Mouse (Mus musculus) cortical plate, adult 2 months (tissue): ENCODE results near the gene Ccnd3.

ENCODE experiments used
- CTCF ChIP-seq: fragments of 200-500 bp; IDR thresholded peaks from 2 replicates; pipeline ENCODE4 v1.5.1; 2011; ENCODE audit warnings: mild to moderate bottlenecking, control low read depth, low read length; ENCODE audit not compliant: insufficient read depth; ENCODE audit errors: extremely low read depth
- POLR2A ChIP-seq: fragments of 200-500 bp; IDR thresholded peaks from 2 replicates; pipeline ENCODE4 v1.6.1; 2011; ENCODE audit warnings: mild to moderate bottlenecking, low read length, control low read depth; ENCODE audit not compliant: insufficient read depth; ENCODE audit errors: extremely low read depth

GRCm38 (mm10) chr17:47595248-47596161, 90.7 kb downstream of the Ccnd3 start:
- TF ChIP-seq CTCF (no peak), POLR2A (no peak)
